Mouse (Mus musculus) ovary, postnatal 14 days (tissue): Measurements from ENCODE around the gene Bri3.
A peak's percentile ranks its signal among the peaks of the same experiment; 100 is the strongest.

Experiments used
- DNase-seq: peaks from one replicate; pipeline ENCODE4 v3.0.0; 2022; ENCODE audit warnings: low spot score

Bri3 gene

GRCm38 (mm10) chr5:144431481-144431880 is 187.2 kb downstream of the Bri3 start:
- no peak for DNase-seq

- no peak for DNase-seq
Measured at GRCm38 (mm10) chr5:144439286-144440040, 195.2 kb downstream of the Bri3 start.

GRCm38 (mm10) chr5:144441831-144442271 is 197.6 kb downstream of the Bri3 start:
- no peak for DNase-seq

- no peak for DNase-seq
Measured at GRCm38 (mm10) chr5:144446475-144447225, 202.4 kb downstream of the Bri3 start.

GRCm38 (mm10) chr5:144447226-144447616 is 203.0 kb downstream of the Bri3 start:
- DNase-seq: no peak

- no peak for DNase-seq
Measured at GRCm38 (mm10) chr5:144447975-144448374, 203.7 kb downstream of the Bri3 start.

- no peak for DNase-seq
Measured at GRCm38 (mm10) chr5:144452776-144453455, 208.7 kb downstream of the Bri3 start.

- no peak for DNase-seq
Measured at GRCm38 (mm10) chr5:144457623-144458287, 213.5 kb downstream of the Bri3 start.

- DNase-seq: no peak
Measured at GRCm38 (mm10) chr5:144466987-144467386, 222.8 kb downstream of the Bri3 start.

GRCm38 (mm10) chr5:144473056-144473455 is 228.8 kb downstream of the Bri3 start:
- DNase-seq: no peak

- peak; percentile 8 for DNase-seq
Measured at GRCm38 (mm10) chr5:144479677-144480171, 235.5 kb downstream of the Bri3 start.

- DNase-seq: no peak
Measured at GRCm38 (mm10) chr5:144483659-144484375, 239.6 kb downstream of the Bri3 start.

- peak; percentile 2 for DNase-seq
Measured at GRCm38 (mm10) chr5:144491308-144491707, 247.1 kb downstream of the Bri3 start.
